Mouse (Mus musculus) limb, embryonic 11.5 days (tissue): ENCODE measurements around the gene Eps8l3. TPM values are rescaled to one million over a fixed set of nuclear protein-coding genes. Genes with fewer than 3 reads are reported as not detected.
A peak's percentile ranks its signal among the peaks of the same experiment; 100 is the strongest.

Experiments
- ATAC-seq: fragments of 200-750 bp; cut with Nextera tagmentation; 2 replicates; pipeline ENCODE4 v1.8.0; 2017; ENCODE audit warnings: low read depth; ENCODE audit not compliant: insufficient number of reproducible peaks, low FRiP score, low TSS enrichment
- DNase-seq: peaks from one replicate; pipeline ENCODE4 v3.0.0-alpha.2; 2015; ENCODE audit warnings: low spot score
- H3K27ac ChIP-seq: fragments of 300-500 bp; sonication (generic); replicated peaks from 2 replicates; pipeline ENCODE4 v1.5.1; 2014; ENCODE audit warnings: low read depth, mild to moderate bottlenecking, low read length
- H3K27me3 ChIP-seq: fragments of 300-500 bp; sonication (generic); 2 replicates; pipeline ENCODE4 v1.6.1; 2014; ENCODE audit warnings: mild to moderate bottlenecking, low read length, mixed read lengths; ENCODE audit not compliant: control insufficient read depth, insufficient read depth
- H3K36me3 ChIP-seq: fragments of 300-500 bp; sonication (generic); 2 replicates; pipeline ENCODE4 v1.6.1; 2014; ENCODE audit warnings: mild to moderate bottlenecking, low read length, moderate library complexity, mixed read lengths; ENCODE audit not compliant: control insufficient read depth, insufficient read depth
- H3K4me1 ChIP-seq: fragments of 300-500 bp; sonication (generic); 2 replicates; pipeline ENCODE4 v1.6.1; 2014; ENCODE audit warnings: low read length, mixed read lengths; ENCODE audit not compliant: control insufficient read depth, insufficient read depth
- H3K4me2 ChIP-seq: fragments of 300-500 bp; sonication (generic); 2 replicates; pipeline ENCODE4 v1.6.1; 2014; ENCODE audit warnings: low read depth, mild to moderate bottlenecking, moderate library complexity; ENCODE audit not compliant: severe bottlenecking
- H3K4me3 ChIP-seq: fragments of 300-500 bp; sonication (generic); 2 replicates; pipeline ENCODE4 v1.5.1; 2014; ENCODE audit warnings: low read depth, low read length
- H3K9ac ChIP-seq: fragments of 300-500 bp; sonication (generic); 2 replicates; pipeline ENCODE4 v1.6.1; 2014; ENCODE audit warnings: mild to moderate bottlenecking, low read length
- H3K9me3 ChIP-seq: fragments of 300-500 bp; sonication (generic); 2 replicates; pipeline ENCODE4 v1.6.1; 2016; ENCODE audit warnings: low read length; ENCODE audit not compliant: control insufficient read depth
- WGBS: fragments of 180-500 bp; shearing (Covaris S2); extraction: QIAGEN DNeasy Blood & Tissue Kit; methylation state at CpG from one replicate; pipeline ENCODE4 v1.1.7; 2014; 5-methylcytosine and 5-hydroxymethylcytosine counted together
- polyA plus RNA-seq: library from polyadenylated mRNA; unstranded; fragments of >200 nt; fragmentation: Nextera tagmentation; extraction: Ambion mirVana; gene quantifications from 2 replicates; pipeline ENCODE4 v1.2.1, GENCODE M21; 2014

Eps8l3 gene
- polyA plus RNA-seq, 1 experiment from 2014 or later, result not detected

GRCm38 (mm10) chr3:107846835-107847234 lies 30.2 kb upstream of the Eps8l3 start:
- Histone ChIP-seq H3K9ac (no peak overlapping the region), H3K27ac (no peak overlapping the region), H3K27me3 (no peaks in the 10 kb centered on the region), H3K4me2 (no peak overlapping the region), H3K4me1 (peaks cover 17% of the 10 kb centered on the region), H3K36me3 (no peaks in the 10 kb centered on the region), H3K4me3 (no peak overlapping the region), H3K9me3 (no peaks in the 10 kb centered on the region)
- ATAC-seq, result no peak
- 89% methylated on average over 3 of the region's 3 CpGs for WGBS
- DNase-seq, result no peak

- Histone ChIP-seq H3K36me3 (no peaks in the 10 kb centered on the region), H3K4me1 (peaks cover 22% of the 10 kb centered on the region), H3K4me3 (no peak overlapping the region), H3K27me3 (no peaks in the 10 kb centered on the region), H3K4me2 (no peak overlapping the region), H3K9ac (no peak overlapping the region), H3K27ac (no peak overlapping the region), H3K9me3 (no peaks in the 10 kb centered on the region)
- WGBS, result 34% methylated on average over 4 of the region's 4 CpGs
- ATAC-seq (no peak), DNase-seq (no peak)
Measured at GRCm38 (mm10) chr3:107848126-107848525, 28.9 kb upstream of the Eps8l3 start.

GRCm38 (mm10) chr3:107849000-107849692 lies 27.9 kb upstream of the Eps8l3 start:
- Histone ChIP-seq H3K27me3 (no peaks in the 10 kb centered on the region), H3K27ac (no peak overlapping the region), H3K4me2 (no peak overlapping the region), H3K9me3 (no peaks in the 10 kb centered on the region), H3K4me3 (no peak overlapping the region), H3K4me1 (peaks cover 22% of the 10 kb centered on the region), H3K36me3 (no peaks in the 10 kb centered on the region), H3K9ac (no peak overlapping the region)
- DNase-seq (no peak), ATAC-seq (no peak)
- WGBS, result 63% methylated on average over 6 of the region's 6 CpGs

GRCm38 (mm10) chr3:107849693-107850031 lies 27.4 kb upstream of the Eps8l3 start:
- WGBS, result 59% methylated on average over 2 of the region's 2 CpGs
- no peak overlapping the region for H3K9ac ChIP-seq
- H3K36me3 ChIP-seq, result no peaks in the 10 kb centered on the region
- DNase-seq (no peak), ATAC-seq (no peak)
- H3K27me3 ChIP-seq, result no peaks in the 10 kb centered on the region
- no peak overlapping the region for H3K4me2 ChIP-seq
- peaks cover 22% of the 10 kb centered on the region for H3K4me1 ChIP-seq
- H3K9me3 ChIP-seq, result no peaks in the 10 kb centered on the region
- no peak overlapping the region for H3K4me3 ChIP-seq
- peak overlapping the region; percentile 38 for H3K27ac ChIP-seq

- peak overlapping the region; percentile 15 for H3K4me2 ChIP-seq
- peak overlapping the region; percentile 38 for H3K27ac ChIP-seq
- 5% methylated on average over 12 of the region's 12 CpGs for WGBS
- no peaks in the 10 kb centered on the region for H3K27me3 ChIP-seq
- H3K9me3 ChIP-seq, result no peaks in the 10 kb centered on the region
- DNase-seq (peak; percentile 76), ATAC-seq (peak; percentile 58)
- H3K9ac ChIP-seq, result peak overlapping the region; percentile 24
- H3K4me1 ChIP-seq, result peaks cover 26% of the 10 kb centered on the region
- H3K4me3 ChIP-seq, result no peak overlapping the region
- H3K36me3 ChIP-seq, result no peaks in the 10 kb centered on the region
Measured at GRCm38 (mm10) chr3:107850418-107851031, 26.5 kb upstream of the Eps8l3 start.

GRCm38 (mm10) chr3:107852786-107853185 lies 24.2 kb upstream of the Eps8l3 start:
- WGBS, result 56% methylated on average over 7 of the region's 7 CpGs
- no peak overlapping the region; the same call in 1 of the 2 replicates for H3K27ac ChIP-seq
- H3K4me1 ChIP-seq, result peaks cover 26% of the 10 kb centered on the region
- no peak overlapping the region for H3K9ac ChIP-seq
- no peaks in the 10 kb centered on the region for H3K36me3 ChIP-seq
- no peaks in the 10 kb centered on the region for H3K9me3 ChIP-seq
- H3K27me3 ChIP-seq, result no peaks in the 10 kb centered on the region
- DNase-seq (no peak), ATAC-seq (no peak)
- H3K4me2 ChIP-seq, result no peak overlapping the region
- no peak overlapping the region for H3K4me3 ChIP-seq

- H3K27me3 ChIP-seq, result no peaks in the 10 kb centered on the region
- no peaks in the 10 kb centered on the region for H3K36me3 ChIP-seq
- no peak for ATAC-seq
- no peak for DNase-seq
- H3K9ac ChIP-seq, result no peak overlapping the region
- 83% methylated on average over 17 of the region's 17 CpGs for WGBS
- no peak overlapping the region; the same call in 1 of the 2 replicates for H3K27ac ChIP-seq
- no peak overlapping the region for H3K4me3 ChIP-seq
- peaks cover 26% of the 10 kb centered on the region for H3K4me1 ChIP-seq
- no peaks in the 10 kb centered on the region for H3K9me3 ChIP-seq
- no peak overlapping the region for H3K4me2 ChIP-seq
Measured at GRCm38 (mm10) chr3:107853232-107854181, 23.5 kb upstream of the Eps8l3 start.

- DNase-seq, result peak; percentile 61
- H3K4me3 ChIP-seq, result no peak overlapping the region
- H3K27ac ChIP-seq, result no peak overlapping the region
- no peaks in the 10 kb centered on the region for H3K9me3 ChIP-seq
- no peaks in the 10 kb centered on the region for H3K36me3 ChIP-seq
- 40% methylated on average over 13 of the region's 13 CpGs for WGBS
- no peaks in the 10 kb centered on the region for H3K27me3 ChIP-seq
- peaks cover 14% of the 10 kb centered on the region; the same call in 1 of the 2 replicates for H3K4me1 ChIP-seq
- no peak for ATAC-seq
- H3K9ac ChIP-seq, result no peak overlapping the region
- no peak overlapping the region for H3K4me2 ChIP-seq
Measured at GRCm38 (mm10) chr3:107855368-107855767, 21.7 kb upstream of the Eps8l3 start.
